Mouse (Mus musculus): ENCODE data around the gene D130043K22Rik. TPM values are rescaled to one million over a fixed set of nuclear protein-coding genes. Genes with fewer than 3 reads are reported as not detected.
"Not testable (repeated sequence)": the region's sequence is repeated elsewhere in the genome, so short reads cannot be mapped to it uniquely, and the experiment has no call there.

The D130043K22Rik gene
- total and polyA plus RNA-seq, 2 experiments from 2014 or later: 6.1 to 13.0 TPM

DNA sequence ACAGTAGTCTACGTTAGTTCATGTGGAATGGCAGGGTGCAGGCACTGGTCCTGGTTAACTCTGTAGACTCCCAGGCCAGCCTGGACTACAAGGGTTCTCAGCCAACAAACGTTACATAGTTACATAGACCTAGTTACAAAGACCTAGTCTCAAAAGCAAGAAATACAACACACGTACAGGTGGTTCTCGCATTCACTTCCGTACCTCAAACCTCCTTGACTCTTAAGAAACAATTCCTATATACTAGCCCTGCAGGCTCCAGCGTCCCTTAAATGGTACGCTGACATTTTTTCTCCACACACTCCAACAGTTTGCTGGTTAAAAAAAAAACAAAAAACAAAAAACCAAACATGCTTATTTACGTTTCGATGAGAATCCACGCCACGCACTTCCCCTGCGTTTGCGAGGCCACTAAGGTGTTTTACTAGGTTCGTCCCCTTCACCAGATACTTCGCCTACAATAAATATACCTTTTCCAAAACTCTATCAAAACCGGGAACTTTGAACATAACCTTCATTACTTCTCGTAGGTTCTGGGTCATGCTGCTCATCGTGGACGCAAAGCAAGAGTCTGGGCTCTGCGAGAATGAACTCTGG is 14.1 kb upstream of the D130043K22Rik start:
- Histone ChIP-seq H3K27ac (peak overlapping the region; percentile 63; the same call in 1 of the 2 replicates), H3K9me3 (ENCODE audit: low read length) (no peaks in the 10 kb centered on the region), H3K27me3 (ENCODE audit: insufficient read depth, low read length) (no peaks in the 10 kb centered on the region), H3K36me3 (ENCODE audit: insufficient read depth, low read length) (no peaks in the 10 kb centered on the region), H3K4me2 (ENCODE audit: low read depth, low read length) (peak overlapping the region; percentile 75), H3K9ac (replicated peaks; ENCODE audit: low read length) (peak overlapping the region; percentile 90), H3K4me3 (ENCODE audit: low read length) (peak overlapping the region; percentile 98), H3K4me1 (ENCODE audit: insufficient read depth, low read length) (peaks cover 5% of the 10 kb centered on the region; the same call in 1 of the 2 replicates)
- WGBS: 2% methylated on average over 20 of the region's 20 CpGs
- DNase-seq (ENCODE audit: low spot score) (no peak), ATAC-seq (no peak)
- no peak for TF ChIP-seq CTCF (IDR thresholded peaks at IDR 0.05; ENCODE audit: low read depth)

DNA sequence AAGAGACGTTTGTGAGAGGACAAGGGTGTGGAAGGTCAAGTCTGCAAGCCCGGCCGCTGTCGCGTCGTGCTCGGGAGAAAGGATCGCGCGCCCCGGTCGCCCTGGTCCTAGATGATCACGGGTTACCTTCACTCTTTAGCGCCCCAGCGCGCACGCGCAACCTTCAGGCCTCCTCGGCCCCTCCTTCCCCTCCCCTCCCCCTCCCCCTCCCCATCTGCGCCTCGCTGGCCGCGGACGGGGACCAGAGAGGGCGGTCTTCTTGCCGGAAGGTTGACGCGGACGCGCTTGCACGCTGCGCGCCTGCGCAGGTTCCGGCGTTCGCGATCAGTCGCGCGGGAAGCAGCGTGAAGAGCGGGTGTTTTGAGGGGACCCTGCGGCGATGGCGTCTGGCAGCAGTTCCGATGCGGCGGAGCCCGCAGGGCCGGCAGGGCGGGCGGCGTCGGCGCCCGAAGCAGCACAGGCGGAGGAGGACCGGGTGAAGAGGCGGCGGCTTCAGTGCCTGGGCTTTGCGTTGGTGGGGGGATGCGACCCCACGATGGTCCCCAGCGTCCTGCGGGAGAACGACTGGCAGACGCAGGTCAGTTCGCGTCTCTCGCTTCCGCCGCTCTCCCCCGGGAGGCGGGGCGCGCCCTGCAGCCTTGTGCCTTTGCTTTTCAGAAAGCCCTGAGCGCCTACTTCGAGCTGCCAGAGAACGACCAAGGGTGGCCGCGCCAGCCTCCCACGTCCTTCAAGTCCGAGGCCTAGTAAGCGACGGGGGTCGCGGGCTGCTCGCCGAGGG is 13.4 kb upstream of the D130043K22Rik start, which contains the start of the genes Acot13 and Tdp2:
Gene Acot13, minus strand, starts transcription at position 188 of the 778 bp plus-strand sequence.
Gene Tdp2, plus strand, starts transcription at position 327 of the 778 bp plus-strand sequence.
- Histone ChIP-seq H3K4me1 (ENCODE audit: insufficient read depth, low read length) (peaks cover 5% of the 10 kb centered on the region; the same call in 1 of the 2 replicates), H3K36me3 (ENCODE audit: insufficient read depth, low read length) (no peaks in the 10 kb centered on the region), H3K27me3 (ENCODE audit: insufficient read depth, low read length) (no peaks in the 10 kb centered on the region), H3K4me3 (ENCODE audit: low read length) (peak within 1 kb of the TSS; percentile 98), H3K9ac (replicated peaks; ENCODE audit: low read length) (peak within 1 kb of the TSS; percentile 90), H3K27ac (peak within 1 kb of the TSS; percentile 93), H3K9me3 (ENCODE audit: low read length) (no peaks in the 10 kb centered on the region), H3K4me2 (ENCODE audit: low read depth, low read length) (peak within 1 kb of the TSS; percentile 80)
- ATAC-seq (peak; percentile 98), DNase-seq (ENCODE audit: low spot score) (peak; percentile 98)
- 0 out of 2 replicates have a peak, but pooled peaks have one; percentile 2 for TF ChIP-seq CTCF (IDR thresholded peaks at IDR 0.05; ENCODE audit: low read depth)
- under 1% methylated on average over 87 of the region's 90 CpGs for WGBS

DNA sequence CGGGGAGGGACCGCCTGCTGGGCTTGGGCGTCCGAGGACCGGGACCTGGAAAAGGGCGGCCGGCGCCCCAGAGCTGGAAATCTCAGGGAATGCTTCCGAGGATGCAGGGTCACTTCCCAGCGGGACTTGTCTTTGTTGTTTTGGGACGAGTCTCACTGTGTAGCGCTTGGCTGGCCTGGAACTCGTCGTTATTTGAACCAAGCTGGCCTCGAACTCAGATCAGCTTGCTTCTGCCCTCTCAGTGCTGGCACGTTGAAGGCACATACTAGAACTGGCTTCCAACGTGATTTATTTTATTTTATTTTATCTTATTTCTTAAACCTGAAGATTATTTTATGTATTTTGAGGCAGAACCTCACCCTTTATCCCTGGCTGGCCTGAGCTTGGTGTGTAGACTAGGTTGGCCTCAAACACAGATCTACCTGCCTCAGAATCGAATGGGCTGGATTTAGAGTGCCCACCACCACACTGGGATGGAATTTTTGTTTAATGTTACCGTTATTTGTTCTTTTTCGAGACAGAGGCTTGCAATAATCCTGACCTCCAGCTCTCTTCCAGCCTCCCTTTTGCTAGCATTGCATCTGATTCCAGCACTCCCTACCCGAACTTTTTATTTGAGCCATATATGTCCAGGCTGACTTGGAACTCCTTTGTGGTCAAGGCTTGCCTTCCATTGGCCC is 12.7 kb upstream of the D130043K22Rik start:
- Histone ChIP-seq H3K4me1 (ENCODE audit: insufficient read depth, low read length) (peaks cover 5% of the 10 kb centered on the region; the same call in 1 of the 2 replicates), H3K36me3 (ENCODE audit: insufficient read depth, low read length) (no peaks in the 10 kb centered on the region), H3K4me2 (ENCODE audit: low read depth, low read length) (peak overlapping the region; percentile 80), H3K4me3 (ENCODE audit: low read length) (peak overlapping the region; percentile 98), H3K9ac (replicated peaks; ENCODE audit: low read length) (peak overlapping the region; percentile 90), H3K27me3 (ENCODE audit: insufficient read depth, low read length) (no peaks in the 10 kb centered on the region), H3K9me3 (ENCODE audit: low read length) (no peaks in the 10 kb centered on the region), H3K27ac (peak overlapping the region; percentile 93)
- DNase-seq (ENCODE audit: low spot score): no peak
- TF ChIP-seq CTCF (IDR thresholded peaks at IDR 0.05; ENCODE audit: low read depth): no peak
- WGBS: 5% methylated on average over 20 of the region's 21 CpGs
- ATAC-seq: no peak

DNA sequence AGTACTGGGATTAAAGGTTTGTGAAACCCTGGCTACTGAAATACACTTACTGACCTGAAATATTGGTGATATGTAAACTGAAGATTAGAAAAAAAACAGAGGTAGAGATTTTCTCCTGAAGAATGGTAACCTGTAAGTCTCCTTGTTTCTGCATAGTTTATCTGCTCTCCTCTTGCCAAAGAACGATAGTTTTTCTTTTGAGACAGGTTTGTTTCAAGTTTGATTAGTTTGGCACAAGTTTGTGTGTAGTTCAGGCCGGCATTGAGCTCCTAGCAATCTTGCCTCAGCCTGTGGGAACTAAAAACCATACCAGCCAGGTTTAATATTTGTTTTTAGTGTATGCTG is 12.2 kb upstream of the D130043K22Rik start:
- H3K36me3 ChIP-seq (ENCODE audit: insufficient read depth, low read length): no peaks in the 10 kb centered on the region
- H3K4me2 ChIP-seq (ENCODE audit: low read depth, low read length): peak overlapping the region; percentile 80
- no peak overlapping the region for H3K27ac ChIP-seq
- DNase-seq (ENCODE audit: low spot score) (no peak), ATAC-seq (no peak)
- H3K9me3 ChIP-seq (ENCODE audit: low read length): no peaks in the 10 kb centered on the region
- no peaks in the 10 kb centered on the region for H3K27me3 ChIP-seq (ENCODE audit: insufficient read depth, low read length)
- TF ChIP-seq CTCF (IDR thresholded peaks at IDR 0.05; ENCODE audit: low read depth): no peak
- peak overlapping the region; percentile 90; the same call in 1 of the 2 replicates for H3K9ac ChIP-seq (replicated peaks; ENCODE audit: low read length)
- peaks cover 5% of the 10 kb centered on the region; the same call in 1 of the 2 replicates for H3K4me1 ChIP-seq (ENCODE audit: insufficient read depth, low read length)
- peak overlapping the region; percentile 98 for H3K4me3 ChIP-seq (ENCODE audit: low read length)
- 47% methylated on average over 2 of the region's 2 CpGs for WGBS

DNA sequence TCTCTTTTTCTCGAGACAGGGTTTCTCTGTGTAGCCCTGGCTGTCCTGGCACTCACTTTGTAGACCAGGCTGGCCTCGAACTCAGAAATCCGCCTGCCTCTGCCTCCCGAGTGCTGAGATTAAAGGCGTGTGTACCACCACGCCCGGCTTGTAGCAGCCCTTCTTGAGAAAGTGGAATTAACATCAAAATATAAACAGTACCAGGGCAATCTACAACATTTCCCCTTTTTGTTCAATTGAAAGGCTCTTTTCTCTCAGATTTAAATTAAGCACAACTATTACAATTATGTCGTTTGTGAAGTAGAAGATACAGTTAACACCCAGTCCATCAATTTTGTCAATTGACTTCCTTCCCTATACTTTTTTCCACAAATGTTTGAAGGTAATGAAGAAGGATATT is 7.2 kb upstream of the D130043K22Rik start:
- not testable (repeated sequence) for H3K4me1 ChIP-seq (ENCODE audit: insufficient read depth, low read length); DNase-seq (ENCODE audit: low spot score); H3K27ac ChIP-seq; H3K36me3 ChIP-seq (ENCODE audit: insufficient read depth, low read length); H3K9me3 ChIP-seq (ENCODE audit: low read length); ATAC-seq; H3K4me3 ChIP-seq (ENCODE audit: low read length); H3K27me3 ChIP-seq (ENCODE audit: insufficient read depth, low read length); H3K9ac ChIP-seq (replicated peaks; ENCODE audit: low read length); H3K4me2 ChIP-seq (ENCODE audit: low read depth, low read length)
- WGBS: 89% methylated on average over 8 of the region's 8 CpGs

DNA sequence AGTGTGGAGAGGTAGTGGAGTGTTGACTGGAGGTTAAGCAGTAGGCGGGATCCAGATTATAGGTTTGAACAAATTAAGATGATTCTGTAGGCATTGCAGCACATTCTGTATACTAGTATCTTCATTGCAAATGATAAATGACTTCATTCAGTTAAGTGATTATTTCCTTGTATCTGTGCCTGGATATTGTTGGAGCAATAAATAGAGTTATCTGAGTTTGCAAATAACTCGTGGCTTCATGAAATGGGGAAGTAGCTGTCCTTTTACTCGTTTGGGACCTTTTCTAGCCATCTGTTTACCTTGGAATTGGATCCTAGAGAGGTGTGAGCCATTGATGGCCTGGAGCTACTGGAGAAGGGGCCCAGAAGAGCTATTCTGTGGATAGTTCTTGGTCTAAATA is 5.1 kb upstream of the D130043K22Rik start:
- Histone ChIP-seq H3K4me2 (ENCODE audit: low read depth, low read length) (no peak overlapping the region), H3K9me3 (ENCODE audit: low read length) (no peaks in the 10 kb centered on the region), H3K27me3 (ENCODE audit: insufficient read depth, low read length) (no peaks in the 10 kb centered on the region), H3K4me3 (ENCODE audit: low read length) (no peak overlapping the region), H3K4me1 (ENCODE audit: insufficient read depth, low read length) (no peaks in the 10 kb centered on the region), H3K36me3 (ENCODE audit: insufficient read depth, low read length) (no peaks in the 10 kb centered on the region), H3K9ac (replicated peaks; ENCODE audit: low read length) (no peak overlapping the region), H3K27ac (no peak overlapping the region)
- ATAC-seq: no peak
- WGBS: 85% methylated on average over 3 of the region's 3 CpGs
- TF ChIP-seq CTCF (IDR thresholded peaks at IDR 0.05; ENCODE audit: low read depth): no peak
- no peak for DNase-seq (ENCODE audit: low spot score)

Measured in hindbrain, postnatal 0 days (tissue).